Mouse (Mus musculus) forebrain, embryonic 15.5 days (tissue): ENCODE data around the gene Mrps35. TPM values are rescaled to one million over a fixed set of nuclear protein-coding genes. Genes with fewer than 3 reads are reported as not detected.

Experiments
- ATAC-seq: fragments of 200-750 bp; cut with Nextera tagmentation; replicated peaks from 2 replicates; pipeline ENCODE4 v1.8.0; 2017; ENCODE audit warnings: mild to moderate bottlenecking, moderate TSS enrichment, moderate library complexity
- H3K27ac ChIP-seq: fragments of 300-500 bp; sonication (generic); replicated peaks from 2 replicates; pipeline ENCODE4 v1.5.1; 2015; ENCODE audit warnings: mild to moderate bottlenecking, inconsistent platforms
- H3K27me3 ChIP-seq: fragments of 300-500 bp; sonication (generic); 2 replicates; pipeline ENCODE4 v1.6.1; 2015; ENCODE audit warnings: inconsistent platforms
- H3K36me3 ChIP-seq: fragments of 300-500 bp; sonication (generic); 2 replicates; pipeline ENCODE4 v1.6.1; 2015; ENCODE audit warnings: mild to moderate bottlenecking, inconsistent platforms
- H3K4me1 ChIP-seq: fragments of 300-500 bp; sonication (generic); 2 replicates; pipeline ENCODE4 v1.6.1; 2015; ENCODE audit warnings: inconsistent platforms
- H3K4me2 ChIP-seq: fragments of 300-500 bp; sonication (generic); replicated peaks from 2 replicates; pipeline ENCODE4 v1.6.1; 2015; ENCODE audit warnings: mild to moderate bottlenecking, inconsistent platforms
- H3K4me3 ChIP-seq: fragments of 300-500 bp; sonication (generic); 2 replicates; pipeline ENCODE4 v1.5.1; 2015; ENCODE audit warnings: mild to moderate bottlenecking, inconsistent platforms
- H3K9ac ChIP-seq: fragments of 300-500 bp; sonication (generic); replicated peaks from 2 replicates; pipeline ENCODE4 v1.6.1; 2015; ENCODE audit warnings: mild to moderate bottlenecking, inconsistent platforms
- H3K9me3 ChIP-seq: fragments of 300-500 bp; sonication (generic); 2 replicates; pipeline ENCODE4 v1.6.1; 2016; ENCODE audit warnings: inconsistent platforms
- WGBS: fragments of 180-500 bp; shearing (Covaris S2); methylation state at CpG from one replicate; pipeline ENCODE4 v1.1.7; 2015; ENCODE audit warnings: mixed read lengths; 5-methylcytosine and 5-hydroxymethylcytosine counted together
- polyA plus RNA-seq: library from polyadenylated mRNA; unstranded; fragments of >200 nt; fragmentation: Nextera tagmentation; extraction: Ambion mirVana; gene quantifications from 2 replicates; pipeline ENCODE4 v1.2.1, GENCODE M21; 2015

Mrps35 gene
- 82.5 and 88.5 TPM in 2 replicates for polyA plus RNA-seq

- Histone ChIP-seq H3K4me1 (peaks cover 21% of the 10 kb centered on the region), H3K36me3 (peaks cover 13% of the 10 kb centered on the region), H3K27me3 (no peaks in the 10 kb centered on the region), H3K4me2 (peak within 1 kb of the TSS; percentile 74), H3K9me3 (no peaks in the 10 kb centered on the region), H3K4me3 (peak within 1 kb of the TSS; percentile 93), H3K27ac (peak within 1 kb of the TSS; percentile 85), H3K9ac (peak within 1 kb of the TSS; percentile 88)
- ATAC-seq = peak; percentile 100
- WGBS = 2% methylated on average over 66 of the region's 66 CpGs
Observed at GRCm38 (mm10) chr6:147042291-147043290, at the start of gene Mrps35. TSS of gene Mrps35 (plus strand) at chr6:147042764.

DNA sequence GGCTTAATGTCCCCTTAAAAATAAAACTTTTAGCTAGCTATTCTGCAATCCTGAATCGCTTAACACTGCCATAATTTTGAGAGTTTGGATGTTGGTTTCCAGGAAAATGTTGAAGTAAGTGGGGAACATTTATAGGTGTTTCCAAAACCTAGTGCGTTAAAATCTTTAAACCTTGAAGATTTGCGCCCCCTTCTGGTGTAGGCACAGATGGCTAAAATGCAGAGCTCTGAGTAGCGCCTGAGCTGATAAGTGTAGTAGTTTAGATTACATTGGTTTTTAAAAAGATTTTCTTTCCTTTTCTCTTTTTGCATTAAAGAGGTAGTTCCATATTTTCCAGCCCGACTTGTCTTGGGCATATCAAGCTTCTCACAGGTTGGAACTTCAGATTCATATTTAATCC, 48.3 kb upstream of the Mrps35 start:
- Histone ChIP-seq H3K27ac (no peak overlapping the region), H3K4me1 (no peaks in the 10 kb centered on the region), H3K9me3 (no peaks in the 10 kb centered on the region), H3K4me3 (no peak overlapping the region), H3K27me3 (no peaks in the 10 kb centered on the region), H3K4me2 (no peak overlapping the region), H3K36me3 (no peaks in the 10 kb centered on the region), H3K9ac (no peak overlapping the region)
- 43% methylated on average over 5 of the region's 5 CpGs for WGBS
- ATAC-seq = no peak

GRCm38 (mm10) chr6:146995391-146995790, 47.2 kb upstream of the Mrps35 start:
- H3K9me3 ChIP-seq = no peaks in the 10 kb centered on the region
- no peak overlapping the region for H3K4me3 ChIP-seq
- H3K4me1 ChIP-seq = no peaks in the 10 kb centered on the region
- no peaks in the 10 kb centered on the region for H3K27me3 ChIP-seq
- H3K9ac ChIP-seq = no peak overlapping the region
- H3K36me3 ChIP-seq = no peaks in the 10 kb centered on the region
- no peak overlapping the region for H3K27ac ChIP-seq
- 96% methylated on average over 2 of the region's 2 CpGs for WGBS
- no peak overlapping the region for H3K4me2 ChIP-seq
- no peak for ATAC-seq

GRCm38 (mm10) chr6:146995878-146996277, 46.7 kb upstream of the Mrps35 start:
- Histone ChIP-seq H3K4me1 (no peaks in the 10 kb centered on the region), H3K36me3 (no peaks in the 10 kb centered on the region), H3K27me3 (no peaks in the 10 kb centered on the region), H3K9ac (no peak overlapping the region), H3K27ac (no peak overlapping the region), H3K4me3 (no peak overlapping the region), H3K4me2 (no peak overlapping the region), H3K9me3 (no peaks in the 10 kb centered on the region)
- ATAC-seq = no peak
- WGBS = 91% methylated on average over 6 of the region's 6 CpGs

GRCm38 (mm10) chr6:146997006-146997405, 45.6 kb upstream of the Mrps35 start:
- 90% methylated on average over 6 of the region's 6 CpGs for WGBS
- no peaks in the 10 kb centered on the region for H3K36me3 ChIP-seq
- ATAC-seq = no peak

GRCm38 (mm10) chr6:146998710-146999109, 43.9 kb upstream of the Mrps35 start:
- no peaks in the 10 kb centered on the region for H3K4me1 ChIP-seq
- H3K27ac ChIP-seq = no peak overlapping the region
- H3K27me3 ChIP-seq = no peaks in the 10 kb centered on the region
- H3K4me2 ChIP-seq = no peak overlapping the region
- 92% methylated on average over 4 of the region's 4 CpGs for WGBS
- no peak for ATAC-seq
- H3K9me3 ChIP-seq = no peaks in the 10 kb centered on the region
- H3K9ac ChIP-seq = no peak overlapping the region
- no peaks in the 10 kb centered on the region for H3K36me3 ChIP-seq
- no peak overlapping the region for H3K4me3 ChIP-seq

More at GRCm38 (mm10) chr6:146997006-146997405, 45.6 kb upstream of the Mrps35 start:
- no peak overlapping the region for H3K27ac ChIP-seq
- H3K4me1 ChIP-seq = no peaks in the 10 kb centered on the region
- no peak overlapping the region for H3K4me2 ChIP-seq
- H3K9me3 ChIP-seq = no peaks in the 10 kb centered on the region
- H3K4me3 ChIP-seq = no peak overlapping the region
- no peaks in the 10 kb centered on the region for H3K27me3 ChIP-seq
- no peak overlapping the region for H3K9ac ChIP-seq

DNA sequence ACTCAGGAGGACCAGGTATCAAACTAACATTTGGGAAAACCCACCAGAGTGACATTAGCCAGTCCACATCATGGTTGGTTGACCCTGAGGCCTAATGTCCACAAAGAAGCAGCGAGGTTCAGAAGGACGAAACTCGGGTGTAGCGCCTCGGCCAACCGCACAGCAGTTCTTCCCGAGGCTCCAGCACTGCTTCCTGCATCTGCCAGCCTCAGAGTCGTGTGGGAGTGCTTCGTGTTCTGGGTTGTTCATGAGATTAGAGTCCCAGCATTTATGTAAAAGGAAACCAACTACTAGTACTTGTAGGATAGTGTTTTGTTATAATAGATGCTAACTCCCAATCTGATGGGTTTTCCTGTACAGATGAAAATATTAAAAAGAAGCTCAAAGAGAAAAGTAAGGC, 43.3 kb upstream of the Mrps35 start:
- WGBS = 87% methylated on average over 9 of the region's 9 CpGs
- no peak for ATAC-seq
- Histone ChIP-seq H3K9me3 (no peaks in the 10 kb centered on the region), H3K27ac (no peak overlapping the region), H3K9ac (no peak overlapping the region), H3K4me2 (no peak overlapping the region), H3K4me3 (no peak overlapping the region), H3K36me3 (no peaks in the 10 kb centered on the region), H3K27me3 (no peaks in the 10 kb centered on the region), H3K4me1 (no peaks in the 10 kb centered on the region)

- H3K36me3 ChIP-seq = no peaks in the 10 kb centered on the region
- 79% methylated on average over 2 of the region's 2 CpGs for WGBS
- no peak for ATAC-seq
Observed at GRCm38 (mm10) chr6:146999755-147000154, 42.8 kb upstream of the Mrps35 start.

GRCm38 (mm10) chr6:147008148-147008547, 34.4 kb upstream of the Mrps35 start:
- Histone ChIP-seq H3K4me2 (no peak overlapping the region), H3K27me3 (no peaks in the 10 kb centered on the region), H3K9me3 (no peaks in the 10 kb centered on the region), H3K4me3 (no peak overlapping the region), H3K4me1 (0 out of 2 replicates have a peak, but pooled peaks cover 3% of the 10 kb centered on the region), H3K36me3 (no peaks in the 10 kb centered on the region), H3K9ac (no peak overlapping the region), H3K27ac (no peak overlapping the region)
- ATAC-seq = no peak
- 63% methylated on average over 3 of the region's 3 CpGs for WGBS

More at GRCm38 (mm10) chr6:146999755-147000154, 42.8 kb upstream of the Mrps35 start:
- Histone ChIP-seq H3K27ac (no peak overlapping the region), H3K9ac (no peak overlapping the region), H3K9me3 (no peaks in the 10 kb centered on the region), H3K4me1 (no peaks in the 10 kb centered on the region), H3K4me2 (no peak overlapping the region), H3K4me3 (no peak overlapping the region), H3K27me3 (no peaks in the 10 kb centered on the region)

DNA sequence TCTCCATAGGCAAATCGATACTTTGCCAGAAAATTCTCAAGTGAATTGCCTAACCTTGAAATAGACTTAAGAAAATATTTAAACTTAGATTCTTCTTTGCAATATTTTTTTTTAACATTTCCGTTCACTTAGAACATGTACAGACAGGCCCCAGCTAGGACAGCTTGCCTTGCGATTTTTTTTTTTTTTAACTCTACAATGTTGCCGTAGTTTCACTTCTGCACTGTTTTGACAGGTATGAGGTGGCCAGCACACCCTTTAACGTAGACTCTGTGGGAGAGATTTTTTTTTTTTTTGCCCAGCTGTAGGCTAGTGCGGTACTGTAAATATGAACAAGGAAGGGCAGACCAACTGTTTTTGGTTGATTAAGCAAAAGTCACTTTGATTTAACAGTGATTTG, 32.2 kb upstream of the Mrps35 start:
- WGBS = 87% methylated on average over 6 of the region's 6 CpGs
- 0 out of 2 replicates have a peak, but pooled peaks cover 3% of the 10 kb centered on the region for H3K4me1 ChIP-seq
- H3K4me2 ChIP-seq = no peak overlapping the region
- H3K4me3 ChIP-seq = no peak overlapping the region
- no peaks in the 10 kb centered on the region for H3K36me3 ChIP-seq
- no peaks in the 10 kb centered on the region for H3K9me3 ChIP-seq
- no peak overlapping the region for H3K9ac ChIP-seq
- H3K27me3 ChIP-seq = no peaks in the 10 kb centered on the region
- ATAC-seq = no peak
- H3K27ac ChIP-seq = no peak overlapping the region

GRCm38 (mm10) chr6:147010811-147011520, 31.6 kb upstream of the Mrps35 start:
- H3K9me3 ChIP-seq = no peaks in the 10 kb centered on the region
- no peaks in the 10 kb centered on the region for H3K36me3 ChIP-seq
- 0 out of 2 replicates have a peak, but pooled peaks cover 3% of the 10 kb centered on the region for H3K4me1 ChIP-seq
- H3K27ac ChIP-seq = no peak overlapping the region
- no peak overlapping the region for H3K4me3 ChIP-seq
- 92% methylated on average over 15 of the region's 15 CpGs for WGBS
- H3K27me3 ChIP-seq = no peaks in the 10 kb centered on the region
- ATAC-seq = no peak
- H3K9ac ChIP-seq = no peak overlapping the region
- H3K4me2 ChIP-seq = no peak overlapping the region

- ATAC-seq = no peak
- 64% methylated on average over 6 of the region's 6 CpGs for WGBS
- no peaks in the 10 kb centered on the region for H3K27me3 ChIP-seq
- no peak overlapping the region for H3K9ac ChIP-seq
- 0 out of 2 replicates have a peak, but pooled peaks cover 3% of the 10 kb centered on the region for H3K4me1 ChIP-seq
- no peaks in the 10 kb centered on the region for H3K9me3 ChIP-seq
- H3K4me3 ChIP-seq = no peak overlapping the region
- no peak overlapping the region for H3K27ac ChIP-seq
- no peak overlapping the region for H3K4me2 ChIP-seq
- no peaks in the 10 kb centered on the region for H3K36me3 ChIP-seq
Observed at GRCm38 (mm10) chr6:147011555-147011954, 31.0 kb upstream of the Mrps35 start.
